Mouse (Mus musculus) lung, adult 2 months (tissue): ENCODE results near the gene Tmigd3. TPM values are rescaled to one million over a fixed set of nuclear protein-coding genes. Genes with fewer than 3 reads are reported as not detected.

Experiments used
- DNase-seq: peaks from one replicate; pipeline ENCODE4 v3.0.0; 2022
- H3K4me1 ChIP-seq: fragments of 200-500 bp; 2 replicates; pipeline ENCODE4 v1.6.1; 2011; ENCODE audit warnings: low read length; ENCODE audit not compliant: control insufficient read depth, insufficient read depth
- H3K4me3 ChIP-seq: fragments of 200-500 bp; replicated peaks from 2 replicates; pipeline ENCODE3; 2011; ENCODE audit warnings: low read depth, mild to moderate bottlenecking, control low read depth, low read length; ENCODE audit errors: extremely low read depth
- CTCF ChIP-seq: fragments of 200-500 bp; IDR thresholded peaks from 2 replicates; pipeline ENCODE4 v1.5.1; 2011; ENCODE audit warnings: mild to moderate bottlenecking, low read length, control low read depth; ENCODE audit not compliant: insufficient read depth
- POLR2A ChIP-seq: fragments of 200-500 bp; IDR thresholded peaks from 2 replicates; pipeline ENCODE4 v1.6.1; 2011; ENCODE audit warnings: low read depth, mild to moderate bottlenecking, control low read depth, low read length, borderline replicate concordance; ENCODE audit errors: extremely low read depth
- WGBS: fragments of 180-500 bp; shearing (Covaris S2); methylation state at CpG from one replicate; pipeline ENCODE4 v1.1.7; 2018; 5-methylcytosine and 5-hydroxymethylcytosine counted together
- polyA plus RNA-seq: library from polyadenylated mRNA; depleted of rRNA; stranded (reverse); fragments of >200 nt; gene quantifications from 2 replicates; pipeline ENCODE4 v1.2.3, GENCODE M21; 2012

Tmigd3 gene
- polyA plus RNA-seq, 1 experiment, result 2.2 TPM

- TF ChIP-seq POLR2A, result no peak
- no peak for DNase-seq
- H3K4me3 ChIP-seq, result no peak overlapping the region
- WGBS, result 63% methylated on average over 3 of the region's 3 CpGs
- H3K4me1 ChIP-seq, result peaks cover 25% of the 10 kb centered on the region
These were observed 20.4 kb downstream of the Tmigd3 start for GRCm38 (mm10) chr3:105891141-105891540.

- 48% methylated on average over 10 of the region's 10 CpGs for WGBS
- DNase-seq, result no peak
- Histone ChIP-seq H3K4me1 (peaks cover 25% of the 10 kb centered on the region), H3K4me3 (no peak overlapping the region)
- TF ChIP-seq POLR2A (no peak), CTCF (no peak)
These were observed 21.3 kb downstream of the Tmigd3 start for GRCm38 (mm10) chr3:105891760-105892571.

GRCm38 (mm10) chr3:105892572-105893495 is 22.1 kb downstream of the Tmigd3 start:
- WGBS, result 57% methylated on average over 19 of the region's 19 CpGs
- DNase-seq, result no peak
- peaks cover 25% of the 10 kb centered on the region for H3K4me1 ChIP-seq
- TF ChIP-seq CTCF (no peak), POLR2A (no peak)
- no peak overlapping the region for H3K4me3 ChIP-seq

DNA sequence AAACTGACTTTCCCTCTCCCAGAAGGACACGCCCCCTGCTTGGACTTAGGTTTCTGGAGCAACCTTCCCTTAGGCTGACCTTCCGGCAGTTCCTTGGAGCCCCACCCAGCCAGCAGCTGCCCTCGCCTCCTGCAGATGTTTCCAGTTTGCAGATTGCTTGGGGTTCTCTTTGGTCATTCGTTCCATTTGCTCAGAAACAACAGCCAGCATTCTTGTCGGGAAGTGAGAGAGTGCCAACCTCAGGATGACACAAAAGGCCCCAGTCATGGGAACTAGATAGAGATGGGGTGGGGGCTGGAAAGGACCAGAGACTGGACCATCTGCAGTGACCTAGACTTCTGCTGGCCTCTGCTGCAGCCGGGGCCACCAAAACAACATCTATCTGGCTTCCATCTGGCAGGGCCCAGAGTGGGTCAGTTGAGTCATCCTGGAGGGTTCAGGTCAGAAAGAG is 23.3 kb downstream of the Tmigd3 start:
- no peak for TF ChIP-seq CTCF
- TF ChIP-seq POLR2A, result no peak
- no peak for DNase-seq
- H3K4me1 ChIP-seq, result peaks cover 25% of the 10 kb centered on the region
- no peak overlapping the region for H3K4me3 ChIP-seq
- 26% methylated on average over 6 of the region's 6 CpGs for WGBS

DNA sequence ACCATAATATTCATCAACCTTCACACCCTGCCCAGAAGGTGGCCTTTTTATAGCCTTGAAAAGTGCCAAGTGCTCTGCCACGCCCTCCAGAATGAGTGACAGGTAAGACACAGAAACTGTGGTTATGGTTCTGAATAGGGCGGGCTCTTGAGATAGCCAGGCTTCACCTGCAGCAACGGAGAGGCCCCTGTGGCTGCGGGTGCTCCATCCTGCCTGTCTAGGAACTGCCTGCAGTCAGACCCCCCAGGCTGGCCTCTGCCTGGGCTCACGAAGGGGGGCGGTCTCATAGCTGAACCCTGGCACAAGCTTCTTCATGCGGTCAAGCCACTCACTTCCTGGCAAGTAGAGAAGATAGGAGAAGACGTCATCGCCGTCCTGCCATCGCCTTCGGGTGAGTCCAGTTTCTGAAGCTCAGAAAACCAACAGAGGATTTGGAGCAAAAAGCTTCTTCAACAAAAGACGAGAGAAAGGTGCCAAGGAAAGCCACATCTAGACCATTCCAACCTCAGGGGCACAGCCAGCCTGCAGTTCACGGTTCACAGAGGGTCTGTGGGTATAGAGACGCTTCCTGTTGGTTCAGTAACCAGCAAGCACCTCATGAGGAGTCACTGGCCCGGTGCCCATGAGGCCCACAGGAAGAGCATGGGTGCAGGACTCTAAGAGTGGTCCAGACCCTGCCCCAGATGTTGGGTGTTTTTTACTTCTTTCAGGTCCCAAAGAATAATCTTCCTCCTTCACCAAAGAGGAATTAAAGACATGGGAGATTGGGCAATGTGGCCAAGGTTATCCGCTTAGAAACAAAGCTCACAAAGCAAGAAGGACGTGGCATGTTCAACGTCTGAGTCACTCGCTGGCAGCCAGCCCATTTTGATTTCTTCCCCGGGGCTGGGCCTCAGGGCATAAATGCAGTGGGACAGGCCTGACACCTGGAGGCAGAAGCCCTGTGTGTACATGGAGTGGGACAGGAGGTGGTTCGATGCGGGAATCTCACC is 24.2 kb downstream of the Tmigd3 start:
- peak; percentile 91 for DNase-seq
- TF ChIP-seq CTCF (peak; percentile 90), POLR2A (no peak)
- Histone ChIP-seq H3K4me1 (peaks cover 25% of the 10 kb centered on the region), H3K4me3 (no peak overlapping the region)
- 35% methylated on average over 23 of the region's 23 CpGs for WGBS

GRCm38 (mm10) chr3:105896811-105897210 is 26.1 kb downstream of the Tmigd3 start:
- WGBS, result 75% methylated on average over 3 of the region's 3 CpGs
- DNase-seq, result no peak
- Histone ChIP-seq H3K4me1 (peaks cover 23% of the 10 kb centered on the region), H3K4me3 (no peak overlapping the region)
- TF ChIP-seq CTCF, result no peak

- DNase-seq, result no peak
- peaks cover 13% of the 10 kb centered on the region for H3K4me1 ChIP-seq
- H3K4me3 ChIP-seq, result no peak overlapping the region
- TF ChIP-seq POLR2A (no peak), CTCF (no peak)
- 52% methylated on average over 2 of the region's 2 CpGs for WGBS
These were observed 27.6 kb downstream of the Tmigd3 start for GRCm38 (mm10) chr3:105898325-105898724.

GRCm38 (mm10) chr3:105898861-105899260 is 28.2 kb downstream of the Tmigd3 start:
- Histone ChIP-seq H3K4me3 (no peak overlapping the region), H3K4me1 (peaks cover 13% of the 10 kb centered on the region)
- 86% methylated on average over 11 of the region's 11 CpGs for WGBS
- no peak for DNase-seq
- TF ChIP-seq CTCF (no peak), POLR2A (no peak)

- TF ChIP-seq POLR2A, result no peak
- TF ChIP-seq CTCF, result peak; percentile 89
- DNase-seq, result peak; percentile 84
- Histone ChIP-seq H3K4me1 (peaks cover 6% of the 10 kb centered on the region), H3K4me3 (no peak overlapping the region)
- WGBS, result 32% methylated on average over 8 of the region's 8 CpGs
These were observed 28.9 kb downstream of the Tmigd3 start for GRCm38 (mm10) chr3:105899394-105900147.
